Mouse (Mus musculus) embryonic fibroblast, embryonic 13.5 days (primary cell): Measurements from ENCODE around the gene Lsm14a.

Experiments used
- CTCF ChIP-seq: IDR thresholded peaks from 2 replicates; pipeline ENCODE4 v1.5.1; 2011; ENCODE audit warnings: mild to moderate bottlenecking, control low read depth, low read length, moderate library complexity, borderline replicate concordance; ENCODE audit not compliant: insufficient read depth
- POLR2A ChIP-seq: IDR thresholded peaks from 2 replicates; pipeline ENCODE4 v1.6.1; 2011; ENCODE audit warnings: low read depth, mild to moderate bottlenecking, control low read depth, low read length, moderate library complexity

DNA sequence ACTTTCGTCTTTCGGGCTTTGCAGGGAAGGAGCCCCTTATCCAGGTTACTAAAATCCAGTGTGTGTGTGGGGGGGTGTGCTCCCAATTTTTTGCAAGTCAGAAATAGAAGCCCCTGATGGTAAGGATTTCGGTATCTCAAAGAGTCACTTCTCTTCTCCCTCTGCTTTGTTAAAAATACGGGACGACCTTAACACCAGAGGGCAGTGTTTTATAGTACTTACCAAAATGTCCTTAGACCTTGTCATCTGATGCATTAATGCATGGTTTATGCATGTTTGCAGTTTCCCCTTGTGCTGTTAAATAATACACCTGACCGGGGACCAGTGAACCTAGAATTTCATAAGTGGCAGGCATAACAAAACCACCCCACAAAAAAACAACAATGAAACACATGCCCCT lies 45.8 kb upstream of the Lsm14a start:
- no peak for TF ChIP-seq POLR2A
- no peak for TF ChIP-seq CTCF
